Mouse (Mus musculus): ENCODE data around the gene Chdh. TPM values are rescaled to one million over a fixed set of nuclear protein-coding genes. Genes with fewer than 3 reads are reported as not detected.

The Chdh gene
- polyA plus RNA-seq, 2 experiments = 0.43 to 1.3 TPM

- H3K4me2 ChIP-seq (replicated peaks; ENCODE audit: low read depth, low read length, severe bottlenecking) = no peak overlapping the region
- peaks cover 7% of the 10 kb centered on the region; the same call in 1 of the 2 replicates for H3K4me1 ChIP-seq (ENCODE audit: control insufficient read depth, insufficient read depth, low read length)
- H3K4me3 ChIP-seq (replicated peaks; ENCODE audit: low read length) = no peak overlapping the region
- H3K27me3 ChIP-seq (ENCODE audit: control insufficient read depth, insufficient read depth, low read length) = 0 out of 2 replicates have a peak, but pooled peaks cover under 1% of the 10 kb centered on the region
- H3K9me3 ChIP-seq (ENCODE audit: control insufficient read depth, low read length) = no peaks in the 10 kb centered on the region
- no peak for ATAC-seq (ENCODE audit: low FRiP score, low read depth)
- 47% methylated on average over 1 of the region's 1 CpGs for WGBS
- no peak overlapping the region for H3K27ac ChIP-seq (replicated peaks; ENCODE audit: low read depth, low read length)
- no peak for TF ChIP-seq POLR2A (IDR thresholded peaks at IDR 0.05; ENCODE audit: borderline replicate concordance, extremely low read depth, insufficient read depth, insufficient read length)
- H3K36me3 ChIP-seq (ENCODE audit: control insufficient read depth, insufficient read depth, low read length) = no peaks in the 10 kb centered on the region
- H3K9ac ChIP-seq (ENCODE audit: low read depth, low read length, severe bottlenecking) = no peak overlapping the region
- no peak for DNase-seq (ENCODE audit: low spot score)
Measured at GRCm38 (mm10) chr14:30015008-30015407, 6.2 kb downstream of the Chdh start.

DNA sequence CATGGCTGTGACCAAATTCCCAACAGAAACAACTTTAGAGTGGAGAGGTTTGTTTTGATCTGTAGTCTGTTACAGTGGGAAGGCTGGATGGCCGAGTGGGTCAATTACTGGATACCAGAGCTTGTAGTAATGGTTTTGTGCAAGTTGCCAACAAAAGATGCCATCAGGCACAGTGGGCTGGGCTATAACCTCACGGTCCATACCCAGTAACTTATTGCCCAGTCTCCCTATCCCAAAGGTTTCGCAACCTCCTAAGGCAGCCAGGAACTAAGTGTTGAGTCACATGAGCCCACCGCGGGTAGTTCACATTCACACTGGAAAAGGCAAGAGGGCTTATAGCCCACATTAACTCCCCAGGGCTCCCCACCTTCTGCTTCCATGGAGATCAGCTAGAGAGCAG is 7.8 kb downstream of the Chdh start:
- DNase-seq (ENCODE audit: low spot score) = no peak
- Histone ChIP-seq H3K27me3 (ENCODE audit: control insufficient read depth, insufficient read depth, low read length) (no peaks in the 10 kb centered on the region), H3K9ac (ENCODE audit: low read depth, low read length, severe bottlenecking) (no peak overlapping the region), H3K4me3 (replicated peaks; ENCODE audit: low read length) (no peak overlapping the region), H3K9me3 (ENCODE audit: control insufficient read depth, low read length) (no peaks in the 10 kb centered on the region), H3K27ac (replicated peaks; ENCODE audit: low read depth, low read length) (no peak overlapping the region), H3K36me3 (ENCODE audit: control insufficient read depth, insufficient read depth, low read length) (no peaks in the 10 kb centered on the region), H3K4me1 (ENCODE audit: control insufficient read depth, insufficient read depth, low read length) (no peaks in the 10 kb centered on the region), H3K4me2 (replicated peaks; ENCODE audit: low read depth, low read length, severe bottlenecking) (no peak overlapping the region)
- 89% methylated on average over 5 of the region's 5 CpGs for WGBS
- no peak for TF ChIP-seq POLR2A (IDR thresholded peaks at IDR 0.05; ENCODE audit: borderline replicate concordance, extremely low read depth, insufficient read depth, insufficient read length)
- no peak for ATAC-seq (ENCODE audit: low FRiP score, low read depth)

DNA sequence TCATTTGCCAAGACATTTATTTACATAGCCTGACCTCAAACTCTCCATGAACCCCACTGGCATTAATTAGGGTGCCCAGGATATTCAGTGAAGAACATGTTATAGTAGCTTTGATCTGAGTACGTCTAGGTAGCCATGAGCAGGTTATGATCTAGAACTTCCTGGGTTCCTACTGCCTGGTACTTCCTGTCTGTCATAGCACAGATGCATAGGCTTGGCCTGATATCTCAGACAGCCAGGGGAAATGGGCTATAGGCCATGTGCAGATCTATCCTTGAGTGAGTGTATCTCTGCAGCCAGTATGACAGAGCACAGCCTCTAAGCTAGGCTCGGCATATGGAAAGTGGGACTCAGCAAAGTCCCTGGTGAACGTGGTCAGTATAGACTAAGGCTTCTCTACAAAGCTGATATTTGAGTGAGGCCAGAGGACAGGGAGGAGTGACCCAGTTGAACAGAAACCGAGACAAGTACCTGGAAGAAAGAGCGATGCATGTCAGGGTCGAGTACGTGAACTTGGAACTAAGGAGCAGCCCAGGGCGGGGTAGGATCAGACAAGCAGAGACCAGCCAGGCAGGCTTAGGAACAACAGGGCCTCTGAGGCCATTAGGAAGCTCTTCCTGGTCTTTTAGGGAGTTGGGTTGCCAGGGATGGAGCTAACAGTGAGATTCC is 9.1 kb downstream of the Chdh start:
- no peak for TF ChIP-seq POLR2A (IDR thresholded peaks at IDR 0.05; ENCODE audit: borderline replicate concordance, extremely low read depth, insufficient read depth, insufficient read length)
- Histone ChIP-seq H3K9me3 (ENCODE audit: control insufficient read depth, low read length) (no peaks in the 10 kb centered on the region), H3K4me1 (ENCODE audit: control insufficient read depth, insufficient read depth, low read length) (no peaks in the 10 kb centered on the region), H3K27ac (replicated peaks; ENCODE audit: low read depth, low read length) (no peak overlapping the region), H3K36me3 (ENCODE audit: control insufficient read depth, insufficient read depth, low read length) (no peaks in the 10 kb centered on the region), H3K4me3 (replicated peaks; ENCODE audit: low read length) (no peak overlapping the region), H3K9ac (ENCODE audit: low read depth, low read length, severe bottlenecking) (no peak overlapping the region), H3K4me2 (replicated peaks; ENCODE audit: low read depth, low read length, severe bottlenecking) (no peak overlapping the region), H3K27me3 (ENCODE audit: control insufficient read depth, insufficient read depth, low read length) (no peaks in the 10 kb centered on the region)
- ATAC-seq (ENCODE audit: low FRiP score, low read depth) (no peak), DNase-seq (ENCODE audit: low spot score) (no peak)
- 84% methylated on average over 8 of the region's 8 CpGs for WGBS

DNA sequence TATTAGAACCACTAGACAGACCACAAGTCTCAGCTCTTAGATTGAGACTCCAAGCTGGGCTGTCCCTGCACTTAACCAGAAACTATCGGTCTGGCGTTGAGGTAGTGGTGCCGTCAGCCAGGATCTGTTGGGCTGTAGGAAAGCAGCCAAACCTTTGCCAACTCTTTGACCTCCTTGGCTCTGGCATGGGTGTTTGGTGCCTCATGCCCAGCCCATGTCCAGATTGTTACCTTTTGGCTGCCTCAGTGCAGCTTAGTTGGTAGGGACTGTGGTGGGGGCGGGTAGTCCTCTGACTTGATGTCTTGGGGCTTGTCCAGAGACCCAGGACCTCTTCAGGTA is 9.6 kb downstream of the Chdh start:
- WGBS = 89% methylated on average over 4 of the region's 4 CpGs
- no peak overlapping the region for H3K27ac ChIP-seq (replicated peaks; ENCODE audit: low read depth, low read length)
- ATAC-seq (ENCODE audit: low FRiP score, low read depth) (no peak), DNase-seq (ENCODE audit: low spot score) (no peak)
- no peaks in the 10 kb centered on the region for H3K36me3 ChIP-seq (ENCODE audit: control insufficient read depth, insufficient read depth, low read length)
- no peak overlapping the region for H3K9ac ChIP-seq (ENCODE audit: low read depth, low read length, severe bottlenecking)
- no peak for TF ChIP-seq POLR2A (IDR thresholded peaks at IDR 0.05; ENCODE audit: borderline replicate concordance, extremely low read depth, insufficient read depth, insufficient read length)
- H3K27me3 ChIP-seq (ENCODE audit: control insufficient read depth, insufficient read depth, low read length) = no peaks in the 10 kb centered on the region
- no peak overlapping the region for H3K4me2 ChIP-seq (replicated peaks; ENCODE audit: low read depth, low read length, severe bottlenecking)
- no peaks in the 10 kb centered on the region for H3K4me1 ChIP-seq (ENCODE audit: control insufficient read depth, insufficient read depth, low read length)
- no peak overlapping the region for H3K4me3 ChIP-seq (replicated peaks; ENCODE audit: low read length)
- H3K9me3 ChIP-seq (ENCODE audit: control insufficient read depth, low read length) = no peaks in the 10 kb centered on the region

DNA sequence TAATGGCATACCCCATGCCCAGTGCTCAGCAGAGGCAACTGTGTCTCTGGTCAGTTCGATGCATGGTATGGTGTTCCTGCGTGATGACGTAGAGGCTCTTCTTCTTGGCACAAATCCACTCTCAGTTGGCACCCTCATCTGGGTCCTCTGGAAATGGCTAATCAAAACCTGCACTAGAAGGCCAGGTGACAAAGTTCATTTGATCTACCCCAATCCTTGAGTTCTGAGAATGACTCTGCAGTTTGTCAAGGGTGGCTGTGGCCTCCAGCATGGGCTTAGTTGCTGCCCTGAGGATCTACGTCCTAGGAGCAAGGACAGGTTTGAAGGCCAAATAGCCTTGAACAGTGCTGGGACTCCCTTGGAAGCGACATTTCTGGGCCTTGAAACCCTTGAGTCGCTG is 10.0 kb downstream of the Chdh start:
- no peak overlapping the region for H3K4me2 ChIP-seq (replicated peaks; ENCODE audit: low read depth, low read length, severe bottlenecking)
- no peak overlapping the region for H3K9ac ChIP-seq (ENCODE audit: low read depth, low read length, severe bottlenecking)
- 95% methylated on average over 6 of the region's 6 CpGs for WGBS
- no peaks in the 10 kb centered on the region for H3K27me3 ChIP-seq (ENCODE audit: control insufficient read depth, insufficient read depth, low read length)
- H3K27ac ChIP-seq (replicated peaks; ENCODE audit: low read depth, low read length) = no peak overlapping the region
- TF ChIP-seq POLR2A (IDR thresholded peaks at IDR 0.05; ENCODE audit: borderline replicate concordance, extremely low read depth, insufficient read depth, insufficient read length) = no peak
- H3K4me1 ChIP-seq (ENCODE audit: control insufficient read depth, insufficient read depth, low read length) = no peaks in the 10 kb centered on the region
- ATAC-seq (ENCODE audit: low FRiP score, low read depth) = no peak
- DNase-seq (ENCODE audit: low spot score) = no peak
- H3K36me3 ChIP-seq (ENCODE audit: control insufficient read depth, insufficient read depth, low read length) = no peaks in the 10 kb centered on the region
- no peak overlapping the region for H3K4me3 ChIP-seq (replicated peaks; ENCODE audit: low read length)
- no peaks in the 10 kb centered on the region for H3K9me3 ChIP-seq (ENCODE audit: control insufficient read depth, low read length)

DNA sequence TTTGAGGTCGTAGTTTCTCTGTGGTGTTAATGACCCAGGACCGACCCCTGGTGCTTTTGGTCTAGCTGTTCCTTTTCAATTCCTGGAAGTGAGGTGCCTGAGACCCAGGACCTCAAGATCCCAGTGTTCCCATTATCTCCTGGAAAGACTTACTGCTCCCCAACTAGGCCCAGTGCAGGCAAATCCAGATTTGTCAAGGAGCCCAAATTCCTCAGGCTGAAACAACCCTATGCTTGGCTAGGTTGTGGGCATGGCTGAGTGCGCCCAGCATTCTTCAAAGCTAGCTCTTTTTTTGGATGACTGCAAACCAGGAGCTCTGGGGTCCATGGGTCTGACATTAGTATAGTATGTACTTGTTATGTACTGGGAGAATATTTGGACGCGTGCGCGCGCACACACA is 10.6 kb downstream of the Chdh start:
- Histone ChIP-seq H3K4me1 (ENCODE audit: control insufficient read depth, insufficient read depth, low read length) (no peaks in the 10 kb centered on the region), H3K27me3 (ENCODE audit: control insufficient read depth, insufficient read depth, low read length) (no peaks in the 10 kb centered on the region), H3K4me3 (replicated peaks; ENCODE audit: low read length) (no peak overlapping the region), H3K36me3 (ENCODE audit: control insufficient read depth, insufficient read depth, low read length) (no peaks in the 10 kb centered on the region), H3K9me3 (ENCODE audit: control insufficient read depth, low read length) (no peaks in the 10 kb centered on the region), H3K27ac (replicated peaks; ENCODE audit: low read depth, low read length) (no peak overlapping the region), H3K9ac (ENCODE audit: low read depth, low read length, severe bottlenecking) (no peak overlapping the region), H3K4me2 (replicated peaks; ENCODE audit: low read depth, low read length, severe bottlenecking) (no peak overlapping the region)
- WGBS = 85% methylated on average over 8 of the region's 8 CpGs
- no peak for TF ChIP-seq POLR2A (IDR thresholded peaks at IDR 0.05; ENCODE audit: borderline replicate concordance, extremely low read depth, insufficient read depth, insufficient read length)
- ATAC-seq (ENCODE audit: low FRiP score, low read depth) (no peak), DNase-seq (ENCODE audit: low spot score) (no peak)

Measured in limb, embryonic 14.5 days (tissue).